Mouse (Mus musculus) large intestine, adult 2 months (tissue): ENCODE results near the gene Tuba4a. TPM values are rescaled to one million over a fixed set of nuclear protein-coding genes. Genes with fewer than 3 reads are reported as not detected.
"Not testable (repeated sequence)": the region's sequence is repeated elsewhere in the genome, so short reads cannot be mapped to it uniquely, and the experiment has no call there.

Experiments used
- DNase-seq: peaks from one replicate; pipeline ENCODE4 v3.0.0-alpha.2; 2012; ENCODE audit warnings: low read depth, low spot score
- WGBS: fragments of 180-500 bp; shearing (Covaris S2); methylation state at CpG from one replicate; pipeline ENCODE4 v1.1.7; 2018; 5-methylcytosine and 5-hydroxymethylcytosine counted together
- polyA plus RNA-seq: library from polyadenylated mRNA; depleted of rRNA; stranded (reverse); fragments of >200 nt; gene quantifications from 2 replicates; pipeline ENCODE4 v1.2.3, GENCODE M21; 2012

Gene Tuba4a
- polyA plus RNA-seq, 1 experiment = 164 TPM

DNA sequence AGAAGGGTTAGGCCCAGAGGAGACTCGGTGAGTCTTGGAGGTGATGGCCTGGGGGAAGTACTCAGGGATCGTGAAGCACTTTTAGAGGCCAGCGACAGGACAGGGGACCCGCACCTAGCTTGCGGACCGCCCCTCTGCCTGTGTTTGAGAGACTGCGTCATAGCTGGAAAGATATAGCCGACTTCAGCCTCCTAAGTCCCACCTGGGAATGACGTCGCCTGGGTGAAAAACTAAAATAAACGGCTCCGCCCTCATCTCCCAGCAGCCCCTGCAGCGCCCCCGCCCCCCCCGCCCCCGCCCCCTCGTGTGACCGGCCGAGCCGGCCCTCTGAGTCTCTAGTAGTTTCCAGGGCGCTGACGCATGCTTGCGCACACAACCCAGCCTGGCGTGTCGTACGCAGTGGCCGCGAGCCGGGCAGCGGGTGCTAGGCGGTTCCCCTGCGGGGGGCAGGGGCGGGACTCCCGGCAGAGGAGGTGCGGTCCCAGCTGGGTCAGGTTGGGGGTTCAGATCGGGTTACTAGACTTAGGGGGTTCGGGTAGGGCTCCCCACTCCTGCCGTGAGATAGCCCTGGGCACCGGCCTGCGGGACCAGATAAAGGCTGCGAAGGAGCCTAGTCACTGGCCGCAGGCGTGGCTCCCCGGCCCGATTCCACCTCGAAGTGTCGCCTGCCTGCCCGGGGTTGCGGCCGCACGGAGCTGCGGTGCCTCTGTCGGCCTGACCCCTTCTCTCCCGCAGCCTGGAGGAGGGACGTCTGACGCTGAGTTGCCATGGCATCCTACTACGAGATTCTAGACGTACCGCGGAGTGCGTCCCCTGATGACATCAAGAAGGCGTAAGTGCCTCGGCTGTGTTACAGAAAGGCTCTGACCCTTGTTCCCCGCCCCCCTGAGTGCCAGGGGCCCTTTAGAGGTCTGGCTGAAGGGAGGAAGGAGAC lies 16.7 kb upstream of the Tuba4a start, which contains the start of gene Dnajb2:
Gene Dnajb2 (plus strand): TSS at position 290 of the 934 bp plus-strand sequence.
- no peak for DNase-seq
- WGBS = under 1% methylated on average over 64 of the region's 64 CpGs

GRCm38 (mm10) chr1:75234606-75235005 lies 14.9 kb upstream of the Tuba4a start:
- 1% methylated on average over 8 of the region's 8 CpGs for WGBS
- no peak for DNase-seq

DNA sequence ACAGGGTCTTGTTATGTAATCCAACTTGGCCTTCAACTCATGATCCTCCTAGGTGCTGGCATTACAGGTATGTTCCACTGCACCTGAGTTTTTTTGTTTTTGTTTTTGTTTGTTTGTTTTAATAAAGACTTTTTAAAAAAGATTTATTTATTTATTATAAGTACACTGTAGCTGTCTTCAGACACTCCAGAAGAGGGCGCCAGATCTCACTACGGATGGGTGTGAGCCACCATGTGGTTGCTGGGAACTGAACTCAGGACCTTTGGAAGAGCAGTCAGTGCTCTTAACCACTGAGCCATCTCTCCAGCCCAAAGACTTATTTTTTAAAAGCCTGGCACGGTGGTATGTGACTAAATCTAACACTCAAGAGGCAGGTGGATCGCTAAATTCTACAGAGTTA lies 12.8 kb upstream of the Tuba4a start:
- DNase-seq = not testable (repeated sequence)
- 72% methylated on average over 4 of the region's 4 CpGs for WGBS

- WGBS = 69% methylated on average over 5 of the region's 5 CpGs
- DNase-seq = no peak
These were observed 12.0 kb upstream of the Tuba4a start, which contains the start of gene A630095N17Rik for GRCm38 (mm10) chr1:75231664-75232152. TSS of gene A630095N17Rik (minus strand) at chr1:75232102.

GRCm38 (mm10) chr1:75231224-75231623 lies 11.6 kb upstream of the Tuba4a start:
- DNase-seq = no peak
- WGBS = 72% methylated on average over 4 of the region's 4 CpGs

- 50% methylated on average over 7 of the region's 7 CpGs for WGBS
- no peak for DNase-seq
These were observed 10.8 kb upstream of the Tuba4a start for GRCm38 (mm10) chr1:75230335-75230994.

DNA sequence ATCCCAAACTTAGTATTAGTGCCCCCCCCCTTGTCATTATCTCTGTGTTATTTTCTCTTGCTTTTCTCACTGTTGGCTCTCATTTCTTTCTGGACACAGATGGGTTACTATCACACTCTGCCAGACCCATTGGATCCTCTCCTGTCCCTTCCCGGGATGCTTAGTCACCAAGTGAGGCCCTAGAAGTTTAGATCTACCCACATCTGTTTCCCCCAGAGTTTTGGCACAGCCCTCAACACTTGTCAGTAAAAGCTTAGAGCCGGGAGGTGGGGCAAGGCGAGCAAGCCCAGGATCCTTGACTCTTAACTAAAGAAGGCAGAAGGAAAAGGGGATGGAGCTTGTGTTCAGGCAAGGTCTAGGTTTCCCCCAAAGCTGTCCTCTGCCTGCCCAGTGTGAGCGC lies 9.5 kb upstream of the Tuba4a start:
- WGBS = 58% methylated on average over 4 of the region's 4 CpGs
- DNase-seq = no peak

DNA sequence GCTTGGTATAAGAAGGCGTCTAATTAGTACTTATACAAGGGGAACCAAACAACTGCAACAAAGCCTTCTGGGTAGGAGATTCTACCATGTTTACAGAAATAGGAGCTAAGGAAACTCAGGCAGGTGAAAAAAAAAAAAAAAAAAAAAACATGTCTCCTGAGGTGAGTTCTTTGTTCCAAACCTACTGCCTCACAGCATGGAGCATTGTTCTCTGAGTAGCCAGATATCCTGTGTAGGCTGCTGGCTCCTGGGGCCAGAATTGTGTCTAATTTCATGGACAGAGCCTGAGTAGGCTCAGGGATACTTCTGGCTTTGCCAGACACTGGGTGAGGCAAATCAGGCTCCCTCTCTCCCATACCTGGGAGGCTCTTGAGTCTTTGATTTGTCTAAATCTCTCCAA lies 8.0 kb upstream of the Tuba4a start:
- no peak for DNase-seq
- whole genome bisulfite sequencing = 79% methylated on average over 1 of the region's 1 CpGs

DNA sequence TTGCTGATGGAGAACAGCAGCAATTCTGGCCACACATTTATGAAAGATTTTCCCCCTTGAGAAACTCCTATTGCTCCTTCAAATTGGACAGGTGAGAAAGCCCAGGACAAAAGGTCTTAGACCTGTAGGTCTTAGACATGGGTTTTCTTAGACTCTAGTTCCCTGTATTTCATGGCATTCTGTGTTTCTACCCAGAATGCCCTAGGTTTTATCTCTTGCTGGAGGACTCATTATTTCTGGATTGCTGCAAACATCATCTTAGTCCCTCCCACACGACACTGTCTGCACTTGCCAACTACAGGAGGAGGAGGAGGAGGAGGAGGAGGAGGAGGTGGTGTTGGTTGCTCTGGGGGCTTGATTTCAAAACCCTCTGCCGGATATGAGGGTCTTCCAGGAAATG lies 6.5 kb upstream of the Tuba4a start:
- no peak for DNase-seq
- WGBS = 50% methylated on average over 2 of the region's 2 CpGs

GRCm38 (mm10) chr1:75225473-75225872 lies 5.8 kb upstream of the Tuba4a start:
- DNase-seq = no peak
- WGBS = 61% methylated on average over 3 of the region's 3 CpGs

- no peak for DNase-seq
- 61% methylated on average over 6 of the region's 6 CpGs for WGBS
These were observed 3.9 kb upstream of the Tuba4a start for GRCm38 (mm10) chr1:75223532-75223931.

DNA sequence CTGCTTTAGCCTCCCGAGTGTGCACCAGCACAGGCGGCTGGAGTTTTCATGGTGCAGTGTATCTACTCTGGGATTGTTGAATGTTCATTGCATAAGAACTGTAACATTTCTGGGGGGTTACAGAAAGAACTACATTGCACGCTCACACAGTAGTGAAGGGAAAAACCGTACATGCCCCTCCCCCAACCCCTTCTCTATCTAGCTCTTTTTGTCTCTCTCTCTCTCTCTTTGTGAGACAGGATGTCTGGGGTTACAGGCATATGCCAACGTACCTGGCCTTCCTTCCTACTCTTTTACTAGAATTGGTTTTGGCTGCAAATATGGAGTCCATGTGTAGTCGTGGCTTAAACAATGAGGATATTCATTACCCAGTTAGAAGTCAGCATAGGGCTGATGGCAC lies 3.3 kb upstream of the Tuba4a start:
- no peak for DNase-seq
- WGBS = 80% methylated on average over 6 of the region's 6 CpGs

DNA sequence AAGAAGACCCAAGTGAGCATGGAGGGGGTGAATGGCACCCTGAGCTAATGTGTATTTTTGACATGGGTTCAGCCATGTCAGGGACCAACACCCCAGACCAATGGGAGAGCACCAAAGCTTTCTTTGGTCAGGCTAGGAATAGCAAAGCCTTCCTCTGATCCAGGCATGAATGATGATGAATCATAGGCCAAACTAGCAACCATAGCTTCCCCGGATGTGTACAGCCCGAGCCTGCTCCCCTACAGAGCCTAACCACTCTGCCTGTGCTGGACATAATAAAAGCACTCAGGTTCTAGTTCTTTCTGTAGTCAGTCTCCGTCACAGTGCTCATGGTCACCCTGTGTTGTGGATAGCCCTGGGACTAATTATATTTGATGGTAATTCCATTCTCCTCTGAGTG lies 1.9 kb upstream of the Tuba4a start:
- DNase-seq = no peak
- WGBS = 74% methylated on average over 3 of the region's 3 CpGs

- DNase-seq = peak; percentile 71
- under 1% methylated on average over 24 of the region's 24 CpGs for WGBS
These were observed 587 bp downstream of the Tuba4a start for GRCm38 (mm10) chr1:75219078-75219477.

DNA sequence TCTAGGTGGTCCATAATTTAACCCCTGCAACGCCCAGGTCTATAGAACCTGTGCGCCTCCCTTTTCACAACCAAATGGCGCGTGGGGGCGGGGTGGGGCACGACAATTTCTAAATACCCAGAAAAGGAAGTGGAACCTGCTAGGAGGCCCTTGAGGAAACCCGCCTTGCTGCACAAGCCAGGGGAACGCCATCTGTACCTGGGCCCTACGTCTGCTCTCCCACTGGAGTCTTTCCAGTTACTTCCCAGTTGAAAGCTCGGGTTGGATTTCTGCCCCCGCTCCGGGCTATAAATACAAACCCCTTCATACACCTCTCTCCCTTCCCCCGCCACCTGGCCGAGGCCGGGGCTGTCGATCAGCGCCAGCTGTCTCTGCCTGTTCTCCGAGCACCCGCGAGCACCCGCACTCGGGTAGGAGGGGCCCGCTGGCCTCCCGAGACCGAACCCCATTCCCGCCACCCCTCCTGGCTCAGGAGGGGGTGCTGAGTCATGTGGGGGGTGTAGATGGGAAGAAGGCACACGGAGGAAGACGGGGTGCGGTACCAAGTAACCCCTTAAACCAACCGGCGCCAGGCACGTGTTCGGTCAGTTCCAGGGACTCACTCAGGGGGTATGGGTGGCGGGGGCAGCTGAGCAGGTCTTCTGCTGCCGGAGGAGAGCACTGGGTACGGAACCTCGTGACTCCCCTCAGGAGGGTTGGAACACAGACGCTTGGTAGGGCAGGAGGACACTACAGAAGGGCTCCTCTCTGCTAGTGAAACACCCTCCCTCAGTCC lies 1.3 kb downstream of the Tuba4a start:
- WGBS = 2% methylated on average over 38 of the region's 38 CpGs

GRCm38 (mm10) chr1:75217893-75218226 lies 1.8 kb downstream of the Tuba4a start:
- WGBS = 7% methylated on average over 6 of the region's 6 CpGs
- no peak for DNase-seq

More for the DNA sequence above, 1.3 kb downstream of the Tuba4a start:
- no peak for DNase-seq

GRCm38 (mm10) chr1:75216797-75217585 lies 2.7 kb downstream of the Tuba4a start:
- 66% methylated on average over 13 of the region's 13 CpGs for WGBS
- DNase-seq = no peak

- no peak for DNase-seq
- WGBS = 89% methylated on average over 9 of the region's 9 CpGs
These were observed 3.9 kb downstream of the Tuba4a start for GRCm38 (mm10) chr1:75215785-75216184.

DNA sequence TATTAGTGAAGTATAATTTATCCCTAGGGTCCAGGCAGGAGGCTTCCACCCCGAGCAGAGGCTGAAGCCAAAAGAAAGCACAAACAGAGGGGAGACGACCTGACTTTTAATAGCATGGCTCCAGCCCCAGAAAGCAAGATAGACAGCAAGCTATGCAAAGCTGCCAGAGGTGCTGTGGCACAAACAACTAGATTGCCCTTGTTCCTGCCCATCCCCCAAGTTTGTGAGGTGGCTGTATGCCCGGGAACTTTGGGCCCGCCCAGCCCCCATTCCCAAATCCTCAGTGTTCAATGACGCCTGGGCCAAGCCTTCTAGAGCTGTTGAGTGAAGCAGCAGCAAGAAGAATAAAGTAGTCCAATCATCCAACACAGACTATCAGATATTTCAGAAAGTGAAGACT lies 4.8 kb downstream of the Tuba4a start:
- no peak for DNase-seq
- 25% methylated on average over 5 of the region's 5 CpGs for WGBS
